In genomic region chr3:52300517-52300916, GRCm38 (mm10) we compare ENCODE assay signal across 25 mouse cellular contexts. TPM values are rescaled to one million over a fixed set of nuclear protein-coding genes. Genes with fewer than 3 reads are reported as not detected.
A peak's percentile ranks its signal among the peaks of the same experiment; 100 is the strongest.
DNase-seq lines count a peak whose midpoint lies in the region; ATAC-seq and TF ChIP-seq lines count a peak whose summit lies in the region.
"Had no signal": no experiment of that assay in that cellular context is flagged by ENCODE, and none has a peak within 500 bp of the region (broad histone marks: within the 10 kb centered on the region; RNA-seq: fewer than 3 reads in every experiment).

No protein-coding gene starts in this region.

- H3K4me1 ChIP-seq in megakaryocyte, embryonic 14.5 days, result peaks cover 52% of the 10 kb centered on the region
- peaks cover 67% of the 10 kb centered on the region for H3K4me1 ChIP-seq in limb, embryonic 10.5 days
- H3K4me1 ChIP-seq: forebrain, embryonic 13.5 days; midbrain, embryonic 13.5 days had no signal

- DNase-seq in gastrocnemius, adult 2 months, result peak; percentile 40
- no peak for DNase-seq in gastrocnemius, postnatal 25 days
- DNase-seq in limb, embryonic 10.5 days (ENCODE audit: low spot score), result no peak
- DNase-seq in lung, postnatal 14 days, result no peak
- no peak for DNase-seq in adrenal gland, adult 18-20 months (ENCODE audit: low spot score in 2 of 2)
- DNase-seq: adrenal gland, adult 8-10 months; cerebellum, adult 2 months; cerebellum, postnatal 14 days; heart, postnatal 4 days; kidney, adult 11 months; kidney, postnatal 14 days; lung, embryonic 14.5 days; right cerebral cortex, adult 18-20 months; spleen, adult 18-20 months; thymus, adult 2 months; thymus, postnatal 36 days had no signal

- peaks cover 2% of the 10 kb centered on the region for H3K36me3 ChIP-seq in megakaryocyte, embryonic 14.5 days (replicated peaks; ENCODE audit: low read length)
- H3K36me3 ChIP-seq in limb, embryonic 10.5 days, result no peaks in the 10 kb centered on the region
- H3K36me3 ChIP-seq: heart, embryonic 12.5 days; hindbrain, embryonic 13.5 days; limb, embryonic 15.5 days; liver, embryonic 15.5 days; midbrain, embryonic 13.5 days had no signal

- WGBS in limb, embryonic 10.5 days, result 69% methylated on average over 6 of the region's 6 CpGs

- no peaks in the 10 kb centered on the region for H3K9me3 ChIP-seq in megakaryocyte, embryonic 14.5 days
- no peaks in the 10 kb centered on the region for H3K9me3 ChIP-seq in limb, embryonic 10.5 days (replicated peaks)
- H3K9me3 ChIP-seq: forebrain, embryonic 13.5 days; heart, embryonic 12.5 days; hindbrain, embryonic 13.5 days; limb, embryonic 15.5 days; liver, embryonic 15.5 days; midbrain, embryonic 13.5 days had no signal

- no peak for TF ChIP-seq CTCF in gastrocnemius, adult 2 months (IDR thresholded peaks at IDR 0.05)

- H3K27me3 ChIP-seq in megakaryocyte, embryonic 14.5 days (replicated peaks), result no peaks in the 10 kb centered on the region
- H3K27me3 ChIP-seq in limb, embryonic 10.5 days (ENCODE audit: low read depth, poor library complexity, severe bottlenecking), result no peaks in the 10 kb centered on the region
- H3K27me3 ChIP-seq: forebrain, embryonic 13.5 days; heart, embryonic 12.5 days; hindbrain, embryonic 13.5 days; limb, embryonic 15.5 days; liver, embryonic 15.5 days; midbrain, embryonic 13.5 days had no signal

- no peak for ATAC-seq in megakaryocyte, adult 5-6 weeks (ENCODE audit: poor library complexity, severe bottlenecking)
- ATAC-seq: forebrain, embryonic 13.5 days; midbrain, embryonic 13.5 days had no signal

- intact Hi-C loops in gastrocnemius, adult 2 months (cut with DNase I), result no loop called here

- H3K27ac ChIP-seq in gastrocnemius, adult 2 months, result peak overlapping the region; percentile 6; the same call in 1 of the 2 replicates
- peak overlapping the region; percentile 76 for H3K27ac ChIP-seq in limb, embryonic 10.5 days
- H3K27ac ChIP-seq: forebrain, embryonic 13.5 days; hindbrain, embryonic 13.5 days; left cerebral cortex, adult 2 months; limb, embryonic 15.5 days; liver, embryonic 15.5 days; midbrain, embryonic 13.5 days had no signal

- no peak overlapping the region for H3K4me3 ChIP-seq in gastrocnemius, adult 2 months
- H3K4me3 ChIP-seq in megakaryocyte, embryonic 14.5 days (replicated peaks), result peak overlapping the region; percentile 55
- no peak overlapping the region for H3K4me3 ChIP-seq in limb, embryonic 10.5 days
- H3K4me3 ChIP-seq: forebrain, embryonic 13.5 days; heart, embryonic 12.5 days; hindbrain, embryonic 13.5 days; left cerebral cortex, adult 2 months; limb, embryonic 15.5 days; liver, embryonic 15.5 days; midbrain, embryonic 13.5 days had no signal

RNA-seq across cellular contexts. Expression of gene Foxo1, which starts 32.4 kb away (rescaled TPM):
- 10 to 100 TPM; 31.2 to 36.6 TPM for total RNA-seq in gastrocnemius, adult 2 months (2021)
- total RNA-seq in gastrocnemius, postnatal 25 days (2021), result 10 to 100 TPM; 15.5 to 19.3 TPM
- polyA plus RNA-seq in megakaryocyte, embryonic 14.5 days (2012; ENCODE audit: insufficient read depth, low replicate concordance), result 1.1 and 1.9 TPM in 2 replicates
- 8.8 and 10.0 TPM in 2 replicates for total RNA-seq in megakaryocyte, adult 5-6 weeks (2015)
- total RNA-seq in megakaryocyte, adult 5-6 weeks (2017), result 1.6 and 2.4 TPM in 2 replicates
- polyA plus RNA-seq in limb, embryonic 10.5 days (2016; fragmentation: Nextera tagmentation; extraction: Ambion mirVana), result 3.5 and 4.6 TPM in 2 replicates
- total RNA-seq in adrenal gland, adult 18-20 months (2021), result 10 to 100 TPM; 23.7 to 28.6 TPM
